Mouse (Mus musculus) myocyte (in vitro differentiated cells): Measurements from ENCODE around the gene Mmaa.

Source experiments
- POLR2A ChIP-seq: IDR thresholded peaks from one replicate; pipeline ENCODE4 v1.6.1; 2011; ENCODE audit warnings: low read depth, mild to moderate bottlenecking, control low read depth, moderate library complexity; ENCODE audit not compliant: insufficient read length
- POLR2AphosphoS2 ChIP-seq: IDR thresholded peaks from one replicate; pipeline ENCODE4 v1.6.1; 2011; ENCODE audit warnings: low read depth, control low read depth; ENCODE audit not compliant: insufficient read length
- SRF ChIP-seq: IDR thresholded peaks from one replicate; pipeline ENCODE4 v1.6.1; 2011; ENCODE audit warnings: low read depth; ENCODE audit not compliant: control insufficient read depth, insufficient read length
- USF1 ChIP-seq: IDR thresholded peaks from one replicate; pipeline ENCODE4 v1.6.1; 2011; ENCODE audit warnings: low read depth, mild to moderate bottlenecking, control low read depth, moderate library complexity

- TF ChIP-seq POLR2A (no peak), POLR2AphosphoS2 (no peak), SRF (no peak), USF1 (no peak)
These were observed 5.0 kb upstream of the Mmaa start for GRCm38 (mm10) chr8:79299704-79300103.
